Comparison of ENCODE assay signal across 9 mouse cellular contexts in genomic region chr5:92000770-92001169, GRCm38 (mm10). TPM values are rescaled to one million over a fixed set of nuclear protein-coding genes. Genes with fewer than 3 reads are reported as not detected.
DNase-seq lines count a peak whose midpoint lies in the region; ATAC-seq lines count a peak whose summit lies in the region.
"Had no signal": no experiment of that assay in that cellular context is flagged by ENCODE, and none has a peak within 500 bp of the region (broad histone marks: within the 10 kb centered on the region; RNA-seq: fewer than 3 reads in every experiment).

No protein-coding gene starts in this region.

- no peaks in the 10 kb centered on the region for H3K36me3 ChIP-seq in midbrain, embryonic 10.5 days
- H3K36me3 ChIP-seq in limb, embryonic 10.5 days, result no peaks in the 10 kb centered on the region
- H3K36me3 ChIP-seq: midbrain, embryonic 12.5 days had no signal

- peak; percentile 99 for ATAC-seq in granulocyte monocyte progenitor cell, adult 5-6 weeks (replicated peaks; ENCODE audit: poor library complexity, severe bottlenecking)

- WGBS in midbrain, embryonic 10.5 days, result 77% methylated on average over 2 of the region's 2 CpGs
- WGBS in limb, embryonic 10.5 days, result 76% methylated on average over 2 of the region's 2 CpGs

- no peak overlapping the region for H3K27ac ChIP-seq in midbrain, embryonic 10.5 days (replicated peaks)
- H3K27ac ChIP-seq in limb, embryonic 10.5 days, result no peak overlapping the region
- H3K27ac ChIP-seq: midbrain, embryonic 12.5 days had no signal

- no peaks in the 10 kb centered on the region for H3K27me3 ChIP-seq in midbrain, embryonic 10.5 days (ENCODE audit: low read depth, poor library complexity, severe bottlenecking)
- H3K27me3 ChIP-seq in limb, embryonic 10.5 days (ENCODE audit: low read depth, poor library complexity, severe bottlenecking), result no peaks in the 10 kb centered on the region
- H3K27me3 ChIP-seq: midbrain, embryonic 12.5 days had no signal

- H3K9me3 ChIP-seq in midbrain, embryonic 10.5 days (replicated peaks), result peaks cover 9% of the 10 kb centered on the region; the same call in 1 of the 2 replicates
- no peaks in the 10 kb centered on the region for H3K9me3 ChIP-seq in limb, embryonic 10.5 days (replicated peaks)

- no peak overlapping the region for H3K4me3 ChIP-seq in midbrain, embryonic 10.5 days
- no peak overlapping the region for H3K4me3 ChIP-seq in limb, embryonic 10.5 days
- H3K4me3 ChIP-seq: midbrain, embryonic 12.5 days had no signal

- no peaks in the 10 kb centered on the region for H3K4me1 ChIP-seq in midbrain, embryonic 10.5 days
- H3K4me1 ChIP-seq in limb, embryonic 10.5 days, result no peaks in the 10 kb centered on the region
- H3K4me1 ChIP-seq: midbrain, embryonic 12.5 days had no signal

- peak; percentile 53 to 54 for DNase-seq in spleen, adult 18-20 months
- DNase-seq in spleen, adult 12 weeks (ENCODE audit: low spot score), result no peak
- peak; percentile 61 for DNase-seq in lung, postnatal 36 days
- DNase-seq in thymus, postnatal 4 days, result peak; percentile 60
- DNase-seq in midbrain, embryonic 10.5 days (ENCODE audit: low spot score), result no peak
- DNase-seq in cerebellum, adult 11-12 months, result no peak
- no peak for DNase-seq in limb, embryonic 10.5 days (ENCODE audit: low spot score)

RNA-seq across cellular contexts. Expression of gene Odaph, which starts 13.5 kb away (rescaled TPM):
- not detected in 2 replicates for total RNA-seq in granulocyte monocyte progenitor cell, adult 5-6 weeks (2014; fragmentation: Nextera tagmentation)
- not detected in 2 replicates for total RNA-seq in granulocyte monocyte progenitor cell, adult 5-6 weeks (2017)
- polyA plus RNA-seq in midbrain, embryonic 10.5 days (2016; fragmentation: Nextera tagmentation; extraction: Ambion mirVana), result not detected in 2 replicates
- not detected in 2 replicates for polyA plus RNA-seq in limb, embryonic 10.5 days (2016; fragmentation: Nextera tagmentation; extraction: Ambion mirVana)
- polyA plus RNA-seq: midbrain, embryonic 12.5 days had no signal

RNA-seq across cellular contexts. Expression of gene Rchy1, which starts 37.9 kb away (rescaled TPM):
- 36.8 and 37.6 TPM in 2 replicates for total RNA-seq in granulocyte monocyte progenitor cell, adult 5-6 weeks (2014; fragmentation: Nextera tagmentation)
- 23.9 and 30.2 TPM in 2 replicates for total RNA-seq in granulocyte monocyte progenitor cell, adult 5-6 weeks (2017)
- polyA plus RNA-seq in midbrain, embryonic 10.5 days (2016; fragmentation: Nextera tagmentation; extraction: Ambion mirVana), result 58.0 and 64.7 TPM in 2 replicates
- 58.0 and 66.0 TPM in 2 replicates for polyA plus RNA-seq in limb, embryonic 10.5 days (2016; fragmentation: Nextera tagmentation; extraction: Ambion mirVana)

RNA-seq across cellular contexts. Expression of gene Cdkl2, which starts 42.9 kb away (rescaled TPM):
- total RNA-seq in granulocyte monocyte progenitor cell, adult 5-6 weeks (2014; fragmentation: Nextera tagmentation), result 1.5 TPM in 1 of 2 replicates, not detected in the other
- not detected in 2 replicates for total RNA-seq in granulocyte monocyte progenitor cell, adult 5-6 weeks (2017)
- polyA plus RNA-seq in midbrain, embryonic 10.5 days (2016; fragmentation: Nextera tagmentation; extraction: Ambion mirVana), result 0.24 and 0.28 TPM in 2 replicates
- 0.09 and 0.20 TPM in 2 replicates for polyA plus RNA-seq in limb, embryonic 10.5 days (2016; fragmentation: Nextera tagmentation; extraction: Ambion mirVana)

Comparison
In these comparisons a context has a peak if more than half of its experiments do, and no peak if none do; other contexts are left out.
1. DNase-seq: peak in spleen, adult 18-20 months (2 of 2), lung, postnatal 36 days (single experiment) and thymus, postnatal 4 days (single experiment); none in spleen, adult 12 weeks (single experiment), midbrain, embryonic 10.5 days (single experiment), cerebellum, adult 11-12 months (single experiment) and limb, embryonic 10.5 days (single experiment).